Mouse (Mus musculus): ENCODE data around the gene Klc1.
A peak's percentile ranks its signal among the peaks of the same experiment; 100 is the strongest.
"Not testable (repeated sequence)": the region's sequence is repeated elsewhere in the genome, so short reads cannot be mapped to it uniquely, and the experiment has no call there.

The Klc1 gene

DNA sequence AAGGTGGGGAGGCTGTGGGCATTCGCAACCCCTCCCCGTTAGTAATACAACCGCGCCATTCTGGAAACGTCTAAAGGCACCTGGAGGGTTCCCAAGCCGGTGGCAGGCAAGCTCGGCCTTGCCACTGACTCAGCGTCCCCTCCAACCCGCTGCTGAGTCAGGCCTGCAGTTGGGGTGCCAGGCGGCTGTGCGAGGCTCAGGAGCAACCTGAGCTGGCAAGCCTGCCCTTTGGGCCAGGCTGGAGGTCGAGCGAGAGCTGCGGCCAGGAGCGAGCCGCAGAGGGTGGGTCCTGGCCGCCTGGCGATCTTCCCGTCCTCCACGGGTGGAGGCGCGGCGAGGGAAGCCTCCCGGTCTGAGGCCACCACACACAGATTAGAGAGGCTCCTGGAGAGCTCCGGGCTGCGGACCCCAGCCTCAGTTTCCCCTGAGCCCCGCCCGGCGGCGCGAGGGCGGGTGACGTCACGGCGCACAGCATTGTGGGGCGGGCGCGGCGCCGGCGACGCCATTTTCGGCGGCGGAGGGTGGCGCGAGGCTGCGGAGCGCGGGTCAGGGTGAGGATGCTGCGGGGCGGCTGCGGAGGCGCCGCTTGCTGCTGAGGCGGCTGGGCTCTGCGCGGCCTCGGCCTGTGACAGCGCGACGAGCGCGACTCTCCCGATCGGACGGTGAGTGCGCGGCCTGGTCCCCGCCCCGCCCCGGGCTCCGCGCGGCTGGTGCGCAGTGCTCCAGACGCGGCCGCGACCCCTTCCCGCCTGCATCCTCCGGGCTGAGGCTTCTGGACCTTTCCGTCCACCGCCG is at the start of gene Klc1:
Gene Klc1, plus strand, starts transcription at position 469 of the 795 bp plus-strand sequence.
- DNase-seq (ENCODE audit: low read depth, low spot score) = no peak

DNA sequence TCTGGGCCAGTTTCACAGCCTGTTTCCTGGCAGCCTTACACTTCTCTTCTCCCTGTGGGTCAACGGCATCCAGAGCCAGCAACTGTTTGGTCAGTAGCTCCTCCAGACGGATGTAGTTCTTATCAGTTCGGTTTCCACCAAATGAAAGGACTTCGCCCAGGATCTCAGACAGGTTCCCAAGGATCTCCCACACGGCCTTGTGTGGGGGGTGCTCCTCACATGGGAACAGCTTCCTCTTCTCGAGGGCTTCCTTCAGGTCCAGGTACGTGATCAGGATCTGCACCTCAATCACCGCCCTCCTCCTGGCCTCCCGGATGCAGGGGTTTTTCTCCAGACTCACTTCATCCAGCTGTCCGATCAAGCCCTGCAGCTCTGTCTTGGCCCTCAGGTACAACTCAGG is 48.6 kb upstream of the Klc1 start:
- DNase-seq (ENCODE audit: low read depth, low spot score) = no peak

DNA sequence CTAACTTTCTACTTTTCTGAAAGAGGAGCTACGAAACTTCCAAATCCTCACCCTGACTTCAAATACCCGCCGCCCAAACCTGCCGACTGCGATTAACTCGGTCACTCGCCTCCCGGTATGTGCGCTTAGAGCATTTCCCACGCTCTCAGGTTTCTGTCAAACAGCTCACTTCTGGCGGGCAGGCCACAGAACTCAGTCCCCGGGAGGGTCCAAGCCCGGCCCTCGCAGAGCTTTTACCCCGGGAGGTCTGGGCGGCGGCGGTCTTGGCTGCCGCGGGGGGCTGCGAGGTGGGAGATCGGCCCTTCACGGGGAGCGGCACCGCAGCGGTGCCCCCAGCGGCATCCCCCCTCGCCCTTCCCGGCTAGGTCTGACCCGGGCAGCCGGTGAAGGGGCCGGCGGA is 46.2 kb upstream of the Klc1 start:
- no peak for DNase-seq (ENCODE audit: low read depth, low spot score)

DNA sequence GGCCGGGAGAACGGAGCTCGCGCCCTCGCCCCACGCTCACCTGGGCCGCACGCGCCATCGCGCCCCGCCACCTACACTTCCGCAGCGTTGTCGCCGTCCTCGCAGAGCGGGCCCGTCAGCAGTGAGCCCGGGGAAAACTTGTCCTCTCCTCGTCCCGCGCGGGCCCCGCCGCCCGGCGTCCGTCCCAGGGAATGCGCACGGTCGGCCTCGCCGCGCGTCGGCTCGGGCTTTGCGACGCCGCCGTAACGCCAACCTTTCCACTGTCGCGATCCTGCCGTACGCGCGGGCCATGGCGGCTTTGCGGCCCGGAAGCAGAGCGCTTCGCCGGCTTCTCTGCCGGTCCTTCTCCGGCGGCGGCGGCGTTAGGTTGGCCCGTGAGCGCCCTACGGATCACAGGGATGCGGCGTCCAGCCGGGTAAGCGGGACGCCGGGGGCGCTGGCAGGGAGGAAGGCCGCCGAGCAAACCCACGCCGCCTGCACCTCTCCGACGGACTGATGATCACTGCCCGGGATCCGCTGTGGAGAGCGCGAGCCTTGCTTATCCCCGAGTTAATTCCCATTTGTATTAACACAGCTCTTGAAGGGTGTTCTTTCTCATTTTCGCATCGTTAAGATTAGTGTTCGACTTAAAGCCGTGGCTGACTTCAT is 45.5 kb upstream of the Klc1 start, which contains the start of the genes Bag5 and Apopt1:
Gene Bag5, minus strand, starts transcription at position 254 of the 648 bp plus-strand sequence.
Gene Apopt1, plus strand, starts transcription at position 258 of the 648 bp plus-strand sequence.
- peak; percentile 85 for DNase-seq (ENCODE audit: low read depth, low spot score)

DNA sequence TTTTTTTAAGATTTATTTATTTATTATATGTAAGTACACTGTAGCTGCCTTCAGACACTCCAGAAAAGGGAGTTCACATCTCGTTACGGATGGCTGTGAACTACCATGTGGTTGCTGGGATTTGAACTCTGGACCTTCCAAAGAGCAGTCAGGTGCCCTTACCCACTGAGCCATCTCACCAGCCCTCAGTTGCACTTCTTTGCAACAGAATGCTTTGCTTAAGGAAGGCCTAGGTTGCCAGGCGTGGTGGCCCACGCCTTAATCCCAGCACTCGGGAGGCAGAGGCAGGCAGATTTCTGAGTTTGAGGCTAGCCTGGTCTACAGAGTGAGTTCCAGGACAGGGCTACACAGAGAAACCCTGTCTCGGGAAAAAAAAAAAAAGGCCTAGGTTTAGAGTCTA is 44.8 kb upstream of the Klc1 start:
- not testable (repeated sequence) for DNase-seq (ENCODE audit: low read depth, low spot score)

DNA sequence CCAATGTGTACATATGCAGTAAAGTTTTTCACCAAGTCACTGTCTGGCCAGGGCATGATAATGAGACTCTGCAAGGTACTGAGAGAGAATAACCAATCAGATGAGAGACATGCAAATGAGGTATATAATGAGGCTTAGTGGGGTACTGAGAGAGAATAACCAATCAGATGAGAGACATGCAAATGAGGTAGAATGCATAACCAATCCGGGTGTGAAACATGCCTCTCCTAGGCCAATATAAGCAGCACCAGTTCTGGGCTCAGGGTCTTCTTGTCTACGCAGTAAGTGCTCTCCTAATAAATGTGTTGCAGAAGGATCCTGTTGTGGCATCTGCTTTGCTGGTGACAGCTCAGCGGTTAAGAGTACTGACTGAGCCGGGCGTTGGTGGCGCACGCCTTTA is 42.1 kb upstream of the Klc1 start:
- DNase-seq (ENCODE audit: low read depth, low spot score) = no peak

DNA sequence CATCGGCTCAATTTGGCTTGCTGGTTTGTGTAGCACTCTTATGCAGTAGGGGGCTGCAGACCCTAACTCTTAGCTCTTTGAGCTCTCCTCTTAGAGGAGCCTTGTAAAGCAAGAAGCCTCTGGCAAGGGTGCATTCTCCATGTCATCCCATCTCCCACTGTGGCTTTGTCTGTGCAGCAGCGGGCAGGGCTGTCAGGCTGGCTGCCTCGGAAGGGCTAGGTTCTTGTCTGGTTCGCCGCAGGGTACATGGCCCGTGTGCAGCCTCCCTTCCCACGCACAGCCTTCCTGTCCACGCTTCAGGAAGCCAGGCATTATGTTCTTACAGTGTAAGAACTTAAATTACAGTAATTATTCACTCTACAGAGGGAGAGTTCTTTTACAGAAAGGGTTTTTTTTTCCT is 40.0 kb upstream of the Klc1 start:
- no peak for DNase-seq (ENCODE audit: low read depth, low spot score)

DNA sequence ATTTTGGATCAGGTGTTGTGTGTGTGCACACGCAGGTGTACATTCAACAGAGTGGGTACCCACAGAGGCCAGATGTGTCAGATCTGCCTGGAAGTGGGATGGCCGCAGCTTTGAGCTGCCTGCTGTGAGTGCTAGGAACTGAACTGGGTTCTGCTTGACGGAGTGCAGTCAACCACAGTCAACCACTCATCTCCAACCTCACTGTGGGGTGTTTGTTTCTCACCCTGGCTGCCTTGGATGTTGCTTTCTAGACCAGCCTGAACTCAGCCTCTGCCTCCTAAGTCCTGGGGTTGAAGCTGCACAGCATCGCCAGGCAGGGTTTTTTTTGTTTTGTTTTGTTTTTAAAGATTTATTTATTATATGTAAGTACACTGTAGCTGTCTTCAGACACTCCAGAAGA is 38.4 kb upstream of the Klc1 start:
- DNase-seq (ENCODE audit: low read depth, low spot score) = no peak

DNA sequence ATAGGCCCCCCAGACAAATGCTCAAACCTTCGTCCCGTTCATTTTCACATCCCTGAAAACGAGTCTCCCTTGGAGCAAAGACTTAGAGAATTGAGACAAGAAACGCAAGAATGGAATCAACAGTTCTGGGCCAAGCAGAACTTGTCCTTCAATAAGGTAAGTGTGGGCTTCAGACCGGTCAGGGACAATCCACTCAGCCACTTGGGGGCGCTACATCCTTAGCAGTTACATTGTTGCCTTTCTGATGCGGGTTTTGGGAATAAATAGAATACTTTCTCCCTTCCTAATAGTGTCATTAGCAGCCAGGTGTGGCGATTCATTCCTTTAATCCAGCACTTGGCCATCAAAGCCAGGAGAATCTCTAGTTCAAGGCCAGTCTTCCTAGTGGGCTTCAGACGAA is 36.0 kb upstream of the Klc1 start:
- no peak for DNase-seq (ENCODE audit: low read depth, low spot score)

DNA sequence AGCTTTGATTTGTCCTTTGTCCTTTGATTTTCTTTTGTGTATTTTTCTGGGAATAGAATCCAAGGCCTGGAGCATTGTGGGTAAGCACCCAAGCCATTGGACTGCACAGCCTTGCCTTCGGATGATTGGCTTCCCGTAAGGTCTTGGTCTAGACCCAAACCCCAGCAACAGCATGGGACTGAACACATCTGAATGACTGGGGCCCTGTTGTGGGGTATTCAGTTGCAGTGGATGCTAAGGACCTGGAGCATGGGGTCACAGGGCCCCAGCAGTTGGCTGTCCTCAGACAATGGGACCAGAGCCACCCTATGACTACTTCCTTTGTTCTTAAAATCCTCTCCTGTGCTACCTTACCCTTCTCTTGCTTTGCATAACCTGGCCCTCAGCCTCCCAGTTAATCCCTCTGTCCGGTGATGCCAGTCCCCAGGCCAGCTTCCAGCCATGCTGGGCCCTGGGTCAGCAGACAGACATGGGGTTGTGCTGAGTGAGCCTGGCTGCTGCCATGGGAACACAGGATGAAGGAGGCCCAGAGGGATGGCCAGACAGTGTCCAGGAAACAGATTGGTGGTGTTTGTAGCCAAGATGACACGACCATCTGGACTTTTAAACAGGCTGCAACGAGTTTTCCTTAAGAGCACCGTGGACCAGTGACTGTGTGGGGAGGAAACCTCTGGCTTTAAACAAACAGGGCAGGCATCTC is 33.9 kb upstream of the Klc1 start:
- DNase-seq (ENCODE audit: low read depth, low spot score) = no peak

DNA sequence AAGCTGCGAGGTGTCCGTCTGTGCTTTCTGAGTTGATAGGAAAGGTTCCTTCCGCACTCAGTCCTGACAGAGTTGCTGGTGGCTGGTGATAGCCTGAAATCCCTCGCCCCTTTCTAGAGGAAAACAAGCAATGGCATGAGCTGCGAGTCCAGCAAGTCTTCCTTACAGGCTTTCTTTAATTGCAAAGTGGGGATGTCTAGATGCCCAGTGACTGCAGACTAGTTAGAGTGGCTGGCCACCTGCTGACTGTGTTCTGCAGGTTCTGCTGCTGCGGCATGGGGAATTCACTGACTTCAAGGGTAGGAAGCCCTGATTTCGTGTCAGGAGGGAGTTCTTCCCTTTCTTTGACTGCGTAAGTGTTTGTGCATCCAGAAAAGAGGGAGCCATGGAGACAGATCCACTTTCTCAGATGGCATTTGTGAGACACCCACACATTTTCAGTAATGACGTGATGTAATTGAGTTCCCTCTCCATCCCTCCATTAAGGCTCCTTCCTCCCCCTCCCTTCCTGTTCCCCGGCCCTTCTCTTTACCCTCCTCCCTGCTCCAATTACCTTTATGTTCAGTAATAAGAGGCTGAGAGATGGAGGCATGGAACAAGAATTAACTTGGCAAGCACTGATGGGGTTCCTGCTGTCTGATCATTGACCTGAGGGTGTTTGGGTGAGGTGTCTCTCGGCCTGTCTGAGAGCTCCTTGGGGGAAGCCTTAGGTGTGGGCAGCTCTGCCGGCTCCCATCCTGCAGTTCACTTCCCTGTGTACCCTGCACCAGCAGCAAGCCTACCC is 33.1 kb upstream of the Klc1 start:
- no peak for DNase-seq (ENCODE audit: low read depth, low spot score)

DNA sequence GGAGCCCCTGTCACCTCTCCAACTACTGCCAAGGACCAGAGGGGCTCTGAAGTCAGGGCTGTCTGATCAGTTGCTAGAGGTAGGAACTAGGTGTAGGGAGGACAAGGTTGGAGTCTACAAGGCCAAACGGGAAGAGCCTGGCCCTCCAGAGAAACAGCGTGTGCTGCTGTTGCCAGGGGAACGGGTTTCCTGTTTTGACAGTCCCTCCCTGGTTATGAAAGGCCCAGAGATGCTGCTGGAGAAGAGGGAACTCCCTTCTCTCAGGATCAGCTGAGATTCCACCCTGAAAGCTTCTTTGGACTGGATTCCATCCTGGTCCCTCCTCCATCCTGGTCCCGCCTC is 32.6 kb upstream of the Klc1 start:
- no peak for DNase-seq (ENCODE audit: low read depth, low spot score)

DNA sequence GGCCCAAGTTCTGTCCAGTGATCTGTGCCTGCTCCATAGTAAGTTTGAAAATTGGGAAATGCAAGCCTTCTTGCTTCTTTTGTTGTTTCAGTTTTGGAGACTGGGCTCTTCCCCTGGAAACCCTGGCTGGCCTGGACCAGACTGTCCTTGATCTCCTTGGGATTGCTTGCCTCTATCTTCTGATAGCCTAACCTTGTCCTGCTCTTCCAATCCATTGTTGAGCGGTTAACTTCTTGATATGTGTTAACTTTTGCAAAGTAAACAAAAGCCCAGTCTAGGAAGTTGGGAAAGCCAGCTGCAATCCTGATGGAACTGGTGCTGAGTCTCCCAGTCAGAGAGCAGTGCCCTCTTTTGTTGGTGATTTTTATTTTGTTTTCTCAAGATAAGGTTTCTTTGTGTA is 30.7 kb upstream of the Klc1 start:
- DNase-seq (ENCODE audit: low read depth, low spot score) = no peak

DNA sequence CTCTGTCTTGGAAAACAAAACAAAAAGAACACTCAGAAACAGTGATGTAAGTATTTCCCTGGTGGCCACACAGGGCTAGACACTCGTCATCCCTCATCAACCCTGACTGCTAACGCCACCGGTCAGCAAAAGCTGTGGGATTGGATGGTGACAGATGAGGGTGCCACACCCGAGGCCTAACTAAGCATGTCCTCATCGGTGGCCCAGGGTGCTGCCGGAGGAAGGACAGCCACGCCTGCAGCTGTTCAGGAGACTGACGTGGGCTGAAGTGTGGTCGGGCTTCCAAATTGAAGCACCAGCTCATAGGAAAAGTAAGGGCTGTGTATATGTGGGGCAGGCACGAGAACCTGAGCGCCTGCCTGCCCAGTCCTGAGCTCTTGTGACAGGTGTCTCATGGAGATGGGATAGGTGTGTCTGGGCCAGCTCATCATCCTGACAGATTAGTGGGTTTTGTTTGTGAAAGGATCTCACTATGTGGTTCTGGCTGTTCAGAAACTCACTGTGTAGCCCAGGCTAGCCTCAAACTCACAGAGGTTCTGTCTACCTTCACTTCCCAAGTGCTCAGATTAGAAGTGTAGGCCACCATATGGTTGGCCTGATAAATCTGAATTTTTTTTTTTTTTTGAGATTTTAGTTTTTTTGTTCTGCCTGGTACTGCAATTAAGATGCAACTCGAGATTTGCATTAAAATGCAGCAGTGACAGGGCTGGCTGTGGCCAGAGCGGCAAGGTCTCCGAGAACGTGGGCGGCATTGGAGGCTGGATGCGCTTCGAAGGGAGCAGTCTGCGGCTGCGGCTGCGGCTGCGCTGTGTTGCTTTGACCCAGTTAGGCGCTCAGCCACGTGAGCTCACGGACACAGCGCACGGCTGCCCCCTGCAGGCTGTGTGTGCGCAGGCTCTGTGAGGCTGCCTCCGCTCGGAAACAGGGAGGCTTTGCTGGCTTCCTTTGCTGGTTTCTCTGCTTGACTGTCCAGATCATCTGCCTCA is 26.5 kb upstream of the Klc1 start:
- peak; percentile 76 for DNase-seq (ENCODE audit: low read depth, low spot score)

DNA sequence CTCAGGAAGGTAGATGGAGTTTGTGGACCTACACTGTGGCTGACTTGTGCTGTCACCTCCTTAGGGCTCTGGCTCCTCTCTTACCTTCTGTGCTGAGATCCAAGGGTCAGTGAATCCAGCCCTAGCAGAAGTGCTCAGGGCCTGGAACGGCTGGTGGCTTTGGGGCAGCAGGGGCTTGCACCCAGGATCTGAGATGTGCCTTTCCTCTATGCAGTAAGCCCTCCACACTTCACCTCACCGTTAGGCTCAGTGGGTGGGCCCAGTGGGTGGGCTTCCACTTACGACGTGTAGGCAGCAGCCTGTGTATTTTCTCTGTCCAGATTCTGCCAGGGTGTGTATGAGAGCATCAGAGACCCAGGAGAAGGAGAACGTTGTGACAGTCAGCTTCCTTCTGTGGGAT is 25.7 kb upstream of the Klc1 start:
- no peak for DNase-seq (ENCODE audit: low read depth, low spot score)

DNA sequence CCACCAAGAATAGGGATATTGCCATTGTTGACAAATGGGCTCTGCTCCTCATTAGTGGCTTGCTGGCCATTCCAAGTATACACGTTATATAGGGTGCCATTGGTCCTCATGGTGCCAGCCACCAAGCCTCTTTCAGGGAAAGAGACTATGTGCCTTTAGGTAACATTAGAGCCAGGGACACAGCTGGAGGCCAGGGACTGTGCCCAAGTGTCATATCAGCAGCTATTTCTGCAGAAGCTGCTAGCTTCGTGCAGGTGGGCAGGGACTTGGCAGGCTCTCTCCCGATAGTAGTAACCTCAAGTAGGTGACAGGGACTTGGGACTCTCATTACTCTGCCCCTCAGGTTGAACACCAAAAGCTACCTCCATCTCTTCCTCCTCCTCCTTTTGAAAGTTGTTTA is 23.7 kb upstream of the Klc1 start:
- DNase-seq (ENCODE audit: low read depth, low spot score) = no peak

DNA sequence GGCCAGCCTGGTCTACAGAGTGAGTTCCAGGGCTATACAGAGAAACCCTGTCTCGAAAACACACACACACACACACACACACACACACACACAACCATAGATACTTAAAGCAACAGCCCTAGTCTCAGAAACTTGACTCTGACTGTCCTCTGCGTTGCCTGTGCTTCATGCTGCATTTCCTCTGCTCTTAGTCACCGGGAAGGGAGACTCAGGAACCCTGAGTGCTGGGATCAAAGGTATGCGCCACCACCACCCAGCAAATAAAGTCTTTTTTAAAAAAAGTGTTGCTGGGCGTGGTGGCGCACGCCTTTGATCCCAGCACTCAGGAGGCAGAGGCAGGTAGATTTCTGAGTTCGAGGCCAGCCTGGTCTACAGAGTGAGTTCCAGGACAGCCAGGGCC is 22.0 kb upstream of the Klc1 start:
- not testable (repeated sequence) for DNase-seq (ENCODE audit: low read depth, low spot score)

DNA sequence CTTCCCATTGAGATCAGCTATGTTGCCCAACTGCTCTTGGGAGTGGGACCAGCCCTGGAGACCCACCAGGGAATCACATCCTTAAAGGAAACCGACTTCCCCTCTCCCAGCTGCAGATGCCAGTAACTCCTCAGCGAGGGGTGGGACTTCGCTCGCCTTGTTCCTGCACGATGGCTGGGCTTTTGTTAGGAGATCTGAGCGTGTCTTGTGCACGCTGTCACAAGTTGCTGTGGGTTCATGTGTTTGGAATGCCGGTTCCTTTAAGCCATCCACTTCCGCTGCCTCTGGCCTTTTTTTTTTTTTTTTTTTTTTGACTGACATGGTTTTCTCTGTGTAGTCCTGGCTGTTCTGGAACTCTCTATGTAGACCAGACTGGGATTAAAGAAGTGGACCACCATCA is 21.3 kb upstream of the Klc1 start:
- DNase-seq (ENCODE audit: low read depth, low spot score) = no peak

DNA sequence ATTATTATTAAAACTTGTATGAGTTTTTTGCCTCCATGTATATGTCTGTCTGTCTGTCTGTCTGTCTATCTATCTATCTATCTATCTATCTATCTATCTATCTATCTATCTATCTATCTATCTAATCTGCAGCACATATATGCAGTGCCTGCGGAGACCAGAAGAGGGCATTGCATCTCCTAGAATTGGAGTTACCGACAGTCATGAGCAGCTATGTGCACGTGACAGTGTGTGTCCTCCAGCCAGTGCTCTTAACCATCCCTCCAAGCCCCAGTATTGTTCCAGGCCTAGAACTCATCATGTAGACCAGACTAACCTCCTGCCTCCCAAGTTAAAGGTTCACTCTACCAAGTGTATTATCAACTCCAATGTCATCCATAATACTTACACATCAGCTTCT is 19.9 kb upstream of the Klc1 start:
- DNase-seq (ENCODE audit: low read depth, low spot score) = no peak

DNA sequence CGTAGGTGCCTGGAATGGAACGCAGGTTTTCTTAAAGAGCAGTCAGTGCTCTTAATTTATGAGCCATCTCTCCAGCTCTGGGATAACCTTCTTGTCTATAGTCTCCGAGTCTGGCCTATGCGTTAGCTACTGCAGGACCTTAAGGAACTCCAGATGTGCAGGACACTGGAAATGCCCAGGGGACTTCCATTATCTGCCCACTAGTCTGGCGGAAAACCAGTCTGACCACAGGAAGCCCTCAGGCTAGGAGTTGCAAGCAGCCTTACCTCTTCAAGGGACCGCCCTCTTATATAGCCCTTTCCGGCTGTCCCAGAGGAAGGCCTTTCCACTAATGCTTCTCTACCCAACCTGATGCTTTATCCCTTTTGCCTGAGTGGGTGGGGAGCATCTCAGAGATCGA is 17.3 kb upstream of the Klc1 start:
- no peak for DNase-seq (ENCODE audit: low read depth, low spot score)

DNA sequence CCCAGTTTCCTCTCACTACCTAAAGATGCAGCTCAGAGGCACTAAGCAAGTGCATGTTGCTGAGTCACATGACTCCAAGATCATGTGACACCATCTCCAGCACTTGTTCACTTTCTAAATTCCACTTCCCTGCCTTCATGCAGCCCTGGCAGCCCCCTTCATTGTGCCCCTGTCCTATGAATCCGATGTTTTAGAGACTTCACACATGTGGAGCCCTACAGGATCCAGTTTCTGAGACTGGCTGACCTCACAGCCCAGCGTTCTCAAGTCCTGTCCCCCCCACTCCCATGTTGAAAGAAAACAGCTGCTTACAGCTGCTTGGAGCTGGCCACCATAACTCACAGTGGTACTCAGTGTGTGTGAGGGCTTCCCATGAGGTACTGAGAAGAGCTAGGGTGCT is 15.2 kb upstream of the Klc1 start:
- DNase-seq (ENCODE audit: low read depth, low spot score) = no peak
